Mouse (Mus musculus): ENCODE measurements around the gene Gria3.

DNA sequence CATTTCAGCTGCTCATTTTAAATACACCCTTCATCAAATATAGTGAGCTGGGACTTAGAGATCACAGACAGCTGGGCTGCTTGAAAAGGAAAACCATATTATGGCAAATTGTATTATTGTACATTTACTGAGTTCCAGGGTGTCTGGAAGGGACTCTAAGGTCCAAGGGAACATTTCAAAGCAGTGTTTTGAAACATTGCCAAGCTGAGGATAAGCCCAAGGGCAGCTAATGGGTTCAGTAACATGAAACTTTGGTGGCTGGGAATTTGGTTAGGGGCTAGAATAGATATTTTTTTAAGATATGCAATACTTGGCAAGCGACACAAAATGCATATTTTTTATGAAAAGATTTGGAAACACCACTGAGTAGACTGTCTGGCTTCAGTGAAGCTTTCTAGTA lies 48.2 kb downstream of the Gria3 start:
- TF ChIP-seq CTCF (IDR thresholded peaks at IDR 0.05; ENCODE audit: borderline replicate concordance, insufficient read depth, low read depth, low read length) (no peak), POLR2A (IDR thresholded peaks at IDR 0.05; ENCODE audit: borderline replicate concordance, insufficient read depth, low read length) (no peak)

All from cerebellum, adult 2 months (tissue).